Mouse (Mus musculus) liver, embryonic 13.5 days (tissue): Measurements from ENCODE around the gene Tirap. TPM values are rescaled to one million over a fixed set of nuclear protein-coding genes. Genes with fewer than 3 reads are reported as not detected.
A peak's percentile ranks its signal among the peaks of the same experiment; 100 is the strongest.

Source experiments
- ATAC-seq: fragments of 200-750 bp; cut with Nextera tagmentation; 2 replicates; pipeline ENCODE4 v1.8.0; 2017; ENCODE audit warnings: low read depth, mild to moderate bottlenecking, moderate number of reproducible peaks, moderate library complexity
- DNase-seq: peaks from one replicate; pipeline ENCODE4 v3.0.0; 2022
- H3K27ac ChIP-seq: fragments of 300-500 bp; sonication (generic); 2 replicates; pipeline ENCODE4 v1.5.1; 2015; ENCODE audit warnings: moderate library complexity, mild to moderate bottlenecking, inconsistent platforms
- H3K27me3 ChIP-seq: fragments of 300-500 bp; sonication (generic); 2 replicates; pipeline ENCODE4 v1.6.1; 2015; ENCODE audit warnings: mild to moderate bottlenecking, inconsistent platforms
- H3K36me3 ChIP-seq: fragments of 300-500 bp; sonication (generic); 2 replicates; pipeline ENCODE4 v1.6.1; 2015; ENCODE audit warnings: mild to moderate bottlenecking, inconsistent platforms
- H3K4me1 ChIP-seq: fragments of 300-500 bp; sonication (generic); replicated peaks from 2 replicates; pipeline ENCODE4 v1.6.1; 2015; ENCODE audit warnings: inconsistent platforms
- H3K4me2 ChIP-seq: fragments of 300-500 bp; sonication (generic); 2 replicates; pipeline ENCODE4 v1.6.1; 2015; ENCODE audit warnings: inconsistent platforms, mild to moderate bottlenecking, moderate library complexity
- H3K4me3 ChIP-seq: fragments of 300-500 bp; sonication (generic); replicated peaks from 2 replicates; pipeline ENCODE4 v1.5.1; 2015; ENCODE audit warnings: mild to moderate bottlenecking, inconsistent platforms
- H3K9ac ChIP-seq: fragments of 300-500 bp; sonication (generic); 2 replicates; pipeline ENCODE4 v1.6.1; 2015; ENCODE audit warnings: mild to moderate bottlenecking, inconsistent platforms
- H3K9me3 ChIP-seq: fragments of 300-500 bp; sonication (generic); replicated peaks from 2 replicates; pipeline ENCODE4 v1.6.1; 2016; ENCODE audit warnings: inconsistent platforms
- WGBS: fragments of 180-500 bp; shearing (Covaris S2); methylation state at CpG from one replicate; pipeline ENCODE4 v1.1.7; 2015; ENCODE audit not compliant: insufficient replicate concordance; 5-methylcytosine and 5-hydroxymethylcytosine counted together
- polyA plus RNA-seq: library from polyadenylated mRNA; unstranded; fragments of >200 nt; fragmentation: Nextera tagmentation; extraction: Ambion mirVana; gene quantifications from 2 replicates; pipeline ENCODE4 v1.2.1, GENCODE M21; 2015

The Tirap gene
- polyA plus RNA-seq, 1 experiment from 2014 or later: 5.8 TPM

GRCm38 (mm10) chr9:35145118-35145517 is 55.0 kb downstream of the Tirap start:
- Histone ChIP-seq H3K9ac (no peak overlapping the region), H3K4me3 (no peak overlapping the region), H3K4me2 (no peak overlapping the region), H3K27me3 (no peaks in the 10 kb centered on the region), H3K9me3 (no peaks in the 10 kb centered on the region), H3K4me1 (peaks cover 24% of the 10 kb centered on the region), H3K27ac (no peak overlapping the region), H3K36me3 (0 out of 2 replicates have a peak, but pooled peaks cover 5% of the 10 kb centered on the region)
- ATAC-seq (0 out of 2 replicates have a peak, but pooled peaks have one; percentile 19), DNase-seq (no peak)
- WGBS: 77% methylated on average over 9 of the region's 9 CpGs

- H3K4me2 ChIP-seq: no peak overlapping the region
- no peaks in the 10 kb centered on the region for H3K27me3 ChIP-seq
- no peak overlapping the region for H3K9ac ChIP-seq
- WGBS: 21% methylated on average over 2 of the region's 2 CpGs
- no peak overlapping the region for H3K4me3 ChIP-seq
- ATAC-seq (peak; percentile 34; the same call in 1 of the 2 replicates), DNase-seq (no peak)
- peaks cover 39% of the 10 kb centered on the region for H3K4me1 ChIP-seq
- H3K27ac ChIP-seq: peak overlapping the region; percentile 36
- H3K9me3 ChIP-seq: no peaks in the 10 kb centered on the region
- H3K36me3 ChIP-seq: 0 out of 2 replicates have a peak, but pooled peaks cover 5% of the 10 kb centered on the region
These were observed 57.9 kb downstream of the Tirap start for GRCm38 (mm10) chr9:35142221-35142620.

GRCm38 (mm10) chr9:35139231-35139744 is 60.8 kb downstream of the Tirap start:
- 78% methylated on average over 5 of the region's 5 CpGs for WGBS
- Histone ChIP-seq H3K36me3 (0 out of 2 replicates have a peak, but pooled peaks cover 18% of the 10 kb centered on the region), H3K4me3 (no peak overlapping the region), H3K27me3 (no peaks in the 10 kb centered on the region), H3K9me3 (no peaks in the 10 kb centered on the region), H3K9ac (0 out of 2 replicates have a peak overlapping the region, but pooled peaks have one; percentile 26), H3K27ac (peak overlapping the region; percentile 39; the same call in 1 of the 2 replicates), H3K4me1 (peaks cover 46% of the 10 kb centered on the region), H3K4me2 (no peak overlapping the region)
- ATAC-seq: no peak
- no peak for DNase-seq

GRCm38 (mm10) chr9:35138029-35138428 is 62.1 kb downstream of the Tirap start:
- 68% methylated on average over 7 of the region's 7 CpGs for WGBS
- DNase-seq: no peak
- Histone ChIP-seq H3K4me3 (no peak overlapping the region), H3K27ac (peak overlapping the region; percentile 30; the same call in 1 of the 2 replicates), H3K36me3 (0 out of 2 replicates have a peak, but pooled peaks cover 17% of the 10 kb centered on the region), H3K27me3 (no peaks in the 10 kb centered on the region), H3K9ac (no peak overlapping the region), H3K9me3 (no peaks in the 10 kb centered on the region), H3K4me2 (no peak overlapping the region), H3K4me1 (peaks cover 45% of the 10 kb centered on the region)
- peak; percentile 63 for ATAC-seq

- H3K27me3 ChIP-seq: no peaks in the 10 kb centered on the region
- H3K27ac ChIP-seq: 0 out of 2 replicates have a peak overlapping the region, but pooled peaks have one; percentile 7
- no peak overlapping the region for H3K9ac ChIP-seq
- H3K36me3 ChIP-seq: peaks cover 17% of the 10 kb centered on the region; the same call in 1 of the 2 replicates
- H3K4me1 ChIP-seq: peaks cover 32% of the 10 kb centered on the region
- H3K4me3 ChIP-seq: no peak overlapping the region
- H3K4me2 ChIP-seq: no peak overlapping the region
- whole genome bisulfite sequencing: 70% methylated on average over 6 of the region's 6 CpGs
- ATAC-seq (no peak), DNase-seq (no peak)
- H3K9me3 ChIP-seq: no peaks in the 10 kb centered on the region
These were observed 64.5 kb downstream of the Tirap start for GRCm38 (mm10) chr9:35135575-35135974.

Other genes with a start within 250 kb of the Tirap start
- gene St3gal4, start 81.0 kb downstream of the Tirap start, polyA plus RNA-seq: 24.1 and 26.1 TPM in 2 replicates
- 58.6 and 62.9 TPM in 2 replicates for gene Dcps, start 24.2 kb downstream of the Tirap start, polyA plus RNA-seq
- gene Srpr, start 116 bp downstream of the Tirap start, polyA plus RNA-seq: 61.6 and 70.1 TPM in 2 replicates
- gene Foxred1, start 10.8 kb upstream of the Tirap start, polyA plus RNA-seq: 30.2 and 31.4 TPM in 2 replicates
- 16.9 and 19.2 TPM in 2 replicates for gene Fam118b, start 67.5 kb upstream of the Tirap start, polyA plus RNA-seq
- 16.7 and 18.3 TPM in 2 replicates for gene Rpusd4, start 67.6 kb upstream of the Tirap start, polyA plus RNA-seq
- 0.36 and 0.53 TPM in 2 replicates for gene Cdon, start 220.8 kb upstream of the Tirap start, polyA plus RNA-seq